Mouse (Mus musculus) heart, adult 2 months (tissue): ENCODE data around the gene Myo1d. TPM values are rescaled to one million over a fixed set of nuclear protein-coding genes. Genes with fewer than 3 reads are reported as not detected.

Source experiments
- DNase-seq, 2 experiments: peaks; one replicate each; pipeline ENCODE4 v3.0.0; 2021
- H3K27ac ChIP-seq: fragments of 200-600 bp; 2 replicates; pipeline ENCODE4 v1.8.1; 2022
- H3K27me3 ChIP-seq: fragments of 200-500 bp; 2 replicates; pipeline ENCODE4 v1.6.1; 2012; ENCODE audit warnings: mild to moderate bottlenecking, low read length, inconsistent platforms, mixed read lengths; ENCODE audit not compliant: control insufficient read depth, insufficient read depth
- H3K36me3 ChIP-seq: fragments of 200-500 bp; 2 replicates; pipeline ENCODE4 v1.6.1; 2012; ENCODE audit warnings: low read length, inconsistent platforms; ENCODE audit not compliant: control insufficient read depth, insufficient read depth
- H3K4me1 ChIP-seq: fragments of 200-500 bp; 2 replicates; pipeline ENCODE4 v1.6.1; 2011; ENCODE audit warnings: low read length; ENCODE audit not compliant: control insufficient read depth, insufficient read depth
- H3K4me3 ChIP-seq: fragments of 200-600 bp; 2 replicates; pipeline ENCODE4 v1.8.1; 2022
- H3K79me2 ChIP-seq: fragments of 200-500 bp; replicated peaks from 2 replicates; pipeline ENCODE4 v1.6.1; 2012; ENCODE audit warnings: mild to moderate bottlenecking, inconsistent platforms, low read length, moderate library complexity, mixed read lengths; ENCODE audit not compliant: control insufficient read depth, insufficient read depth
- H3K9ac ChIP-seq: fragments of 200-500 bp; 2 replicates; pipeline ENCODE4 v1.6.1; 2012; ENCODE audit warnings: low read depth, mild to moderate bottlenecking, control low read depth, inconsistent platforms, low read length, mixed read lengths
- CTCF ChIP-seq: fragments of 200-600 bp; IDR thresholded peaks from 2 replicates; pipeline ENCODE4 v1.8.1; 2022; ENCODE audit warnings: antibody characterized with exemption, mild to moderate bottlenecking, moderate library complexity
- EP300 ChIP-seq: fragments of 200-500 bp; IDR thresholded peaks from 2 replicates; pipeline ENCODE4 v1.6.1; 2011; ENCODE audit warnings: low read depth, low read length, control low read depth; ENCODE audit not compliant: insufficient read depth
- POLR2A ChIP-seq: fragments of 200-500 bp; IDR thresholded peaks from 2 replicates; pipeline ENCODE4 v1.6.1; 2011; ENCODE audit warnings: mild to moderate bottlenecking, low read depth, low read length, control low read depth; ENCODE audit not compliant: insufficient read depth
- WGBS: fragments of 180-500 bp; shearing (Covaris S2); methylation state at CpG from one replicate; pipeline ENCODE4 v1.1.7; 2018; 5-methylcytosine and 5-hydroxymethylcytosine counted together
- intact Hi-C: fragments of 180-260 bp; cut with DNase I; formaldehyde crosslinking; loops from one replicate; pipeline ENCODE4 v1.15.1; 2025
- polyA plus RNA-seq: library from polyadenylated mRNA; depleted of rRNA; stranded (reverse); fragments of >200 nt; gene quantifications from 2 replicates; pipeline ENCODE4 v1.2.3, GENCODE M21; 2012
- total RNA-seq, 2 experiments: library from RNA; stranded (reverse); gene quantifications; 2 replicates each; pipeline ENCODE4 v1.2.3; 2021

Myo1d gene
- total and polyA plus RNA-seq, 3 experiments, result 8.2 to 10.0 (median 9.3) TPM

- H3K79me2 ChIP-seq, result no peaks in the 10 kb centered on the region
- no peaks in the 10 kb centered on the region for H3K27me3 ChIP-seq
- TF ChIP-seq EP300 (no peak), CTCF (no peak), POLR2A (no peak)
- DNase-seq, result no peak
- H3K4me1 ChIP-seq, result no peaks in the 10 kb centered on the region
- H3K36me3 ChIP-seq, result no peaks in the 10 kb centered on the region
- WGBS, result 83% methylated on average over 5 of the region's 5 CpGs
- H3K4me3 ChIP-seq, result no peak overlapping the region
- H3K9ac ChIP-seq, result no peak overlapping the region
- intact Hi-C loops, result no loop called here
- no peak overlapping the region for H3K27ac ChIP-seq
Measured at GRCm38 (mm10) chr11:80645111-80645510, 134.7 kb downstream of the Myo1d start.

DNA sequence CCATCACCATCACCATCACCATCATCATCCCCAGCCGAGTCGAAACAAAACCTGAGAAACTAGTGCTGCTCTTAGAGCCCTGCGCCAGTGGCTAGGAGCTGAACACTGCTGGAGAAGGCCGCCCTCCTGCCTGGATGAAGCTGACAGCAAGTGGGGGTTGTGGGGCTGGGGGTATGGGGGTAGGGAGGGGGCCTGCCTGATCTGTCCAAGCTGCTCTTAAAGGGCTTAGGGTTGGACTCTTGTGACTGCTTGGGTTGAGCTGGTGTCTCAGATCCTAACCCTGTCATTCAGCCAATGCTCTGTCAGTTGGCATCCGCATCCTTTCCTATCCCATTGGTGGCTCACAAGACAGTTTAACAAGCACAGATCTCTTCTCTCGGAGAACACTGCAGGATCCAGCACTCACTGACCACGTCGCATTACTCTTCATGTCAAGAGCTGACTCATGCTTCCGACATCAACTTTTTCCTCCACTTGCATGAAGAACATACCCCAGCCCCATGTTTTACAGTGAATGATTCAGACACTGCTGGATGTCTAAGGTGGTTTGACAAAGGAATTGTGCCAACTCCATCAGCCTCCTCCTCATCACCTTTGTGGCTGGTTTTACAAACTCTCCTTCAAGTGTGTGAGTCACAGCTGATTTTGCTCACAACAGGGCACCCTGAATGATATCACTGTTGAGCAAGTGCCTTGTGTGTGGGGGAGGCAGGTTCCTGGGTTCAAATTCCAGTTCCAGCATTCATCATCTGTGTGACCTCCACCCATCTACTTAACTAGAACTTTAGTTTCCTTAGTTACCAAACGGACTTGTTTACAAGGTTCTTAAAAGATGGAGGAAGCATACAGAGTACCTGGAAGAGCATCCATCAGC lies 150.6 kb downstream of the Myo1d start:
- no peaks in the 10 kb centered on the region for H3K27me3 ChIP-seq
- no peak overlapping the region for H3K9ac ChIP-seq
- H3K4me3 ChIP-seq, result no peak overlapping the region
- TF ChIP-seq CTCF (no peak), EP300 (no peak)
- H3K79me2 ChIP-seq, result no peaks in the 10 kb centered on the region
- intact Hi-C loops, result no loop called here
- peaks cover 1% of the 10 kb centered on the region; the same call in 1 of the 2 replicates for H3K36me3 ChIP-seq
- 86% methylated on average over 10 of the region's 10 CpGs for WGBS
- DNase-seq, result no peak
- no peak overlapping the region for H3K27ac ChIP-seq
- peaks cover 3% of the 10 kb centered on the region for H3K4me1 ChIP-seq

DNA sequence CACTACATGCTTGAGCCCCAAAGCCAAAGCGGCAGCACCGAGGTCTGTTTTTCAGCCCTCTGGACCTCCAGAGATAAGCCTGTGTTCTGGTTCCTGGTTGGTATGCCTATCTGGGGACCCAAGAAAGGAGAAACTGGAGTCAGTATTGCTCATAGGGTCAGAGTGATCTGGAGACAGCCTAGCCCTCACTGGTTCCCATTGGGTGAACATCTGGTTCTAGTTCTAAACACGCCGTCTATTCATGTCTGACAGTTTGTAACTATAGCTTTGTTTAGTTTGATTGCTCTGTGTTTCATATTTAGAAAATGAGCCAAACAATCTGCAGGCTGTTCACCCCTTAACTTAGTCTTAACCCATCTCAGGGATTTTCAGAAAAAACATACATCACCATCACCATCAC lies 151.2 kb downstream of the Myo1d start:
- H3K9ac ChIP-seq, result no peak overlapping the region
- 82% methylated on average over 4 of the region's 4 CpGs for WGBS
- H3K27me3 ChIP-seq, result no peaks in the 10 kb centered on the region
- no peak for DNase-seq
- no peak overlapping the region for H3K27ac ChIP-seq
- TF ChIP-seq EP300 (no peak), POLR2A (no peak), CTCF (no peak)
- peaks cover 1% of the 10 kb centered on the region; the same call in 1 of the 2 replicates for H3K36me3 ChIP-seq
- no peaks in the 10 kb centered on the region for H3K79me2 ChIP-seq
- H3K4me1 ChIP-seq, result peaks cover 3% of the 10 kb centered on the region
- no peak overlapping the region for H3K4me3 ChIP-seq
- intact Hi-C loops, result no loop called here

GRCm38 (mm10) chr11:80623038-80623380 lies 156.8 kb downstream of the Myo1d start:
- Histone ChIP-seq H3K79me2 (no peaks in the 10 kb centered on the region), H3K27me3 (no peaks in the 10 kb centered on the region), H3K4me3 (no peak overlapping the region), H3K27ac (no peak overlapping the region), H3K4me1 (no peaks in the 10 kb centered on the region), H3K9ac (no peak overlapping the region), H3K36me3 (no peaks in the 10 kb centered on the region)
- no peak for TF ChIP-seq EP300
- TF ChIP-seq POLR2A, result no peak
- no peak for TF ChIP-seq CTCF
- intact Hi-C loops, result no loop called here
- no peak for DNase-seq
- 56% methylated on average over 7 of the region's 7 CpGs for WGBS

DNA sequence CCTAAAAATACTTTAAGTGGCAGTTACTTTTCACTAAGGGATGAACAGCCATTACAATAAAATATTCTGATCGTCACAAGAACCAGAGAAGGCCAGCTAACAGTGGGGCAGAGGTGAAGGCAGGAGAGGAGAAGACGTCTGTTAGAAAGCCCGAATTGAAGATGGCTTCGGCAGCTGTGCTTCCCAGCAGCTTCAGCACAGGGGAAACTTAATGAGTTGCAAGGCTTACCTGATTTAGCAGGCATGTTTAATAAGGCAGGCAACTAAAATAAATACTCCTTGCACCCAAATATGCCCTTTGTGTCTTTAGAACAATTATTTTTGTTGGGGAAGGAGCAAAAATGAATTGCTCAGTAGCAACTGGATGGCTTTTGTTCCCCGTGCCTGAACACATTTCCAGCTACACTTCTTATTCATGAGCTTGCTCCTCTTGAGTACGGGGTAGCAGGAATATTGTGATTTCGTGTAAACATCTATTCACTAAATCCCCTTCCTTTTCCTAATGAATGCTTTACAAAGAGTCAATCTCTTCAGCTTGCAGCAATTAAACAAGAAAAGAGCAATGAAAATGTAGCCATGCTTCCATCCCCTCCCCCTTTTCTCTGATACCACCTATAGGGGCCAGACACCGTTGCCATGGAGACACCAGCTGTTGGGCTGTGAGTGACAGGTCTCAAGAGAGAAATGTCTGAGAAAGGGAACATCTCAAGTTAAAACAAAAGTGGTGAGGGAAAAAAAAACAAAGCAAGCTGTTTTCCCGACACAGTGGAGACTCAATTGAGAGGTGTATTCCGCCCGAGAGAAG lies 157.4 kb downstream of the Myo1d start:
- Histone ChIP-seq H3K36me3 (no peaks in the 10 kb centered on the region), H3K79me2 (no peaks in the 10 kb centered on the region), H3K4me1 (no peaks in the 10 kb centered on the region), H3K27ac (no peak overlapping the region), H3K27me3 (no peaks in the 10 kb centered on the region), H3K4me3 (no peak overlapping the region), H3K9ac (no peak overlapping the region)
- TF ChIP-seq CTCF, result no peak
- TF ChIP-seq EP300, result no peak
- TF ChIP-seq POLR2A, result no peak
- 54% methylated on average over 11 of the region's 11 CpGs for WGBS
- intact Hi-C loops, result no loop called here
- DNase-seq, result no peak
